Mouse (Mus musculus) urinary bladder, adult 2 months (tissue): ENCODE measurements at regions not wholly inside any gene's neighbourhood (a gene's known extent, or its start where the extent isn't known, plus 50 kb on each side); places are given as distances from the start of the nearest gene placed in this dataset.
A peak's percentile ranks its signal among the peaks of the same experiment; 100 is the strongest.
"Not testable (repeated sequence)": the region's sequence is repeated elsewhere in the genome, so short reads cannot be mapped to it uniquely, and the experiment has no call there.

ENCODE experiments used
- DNase-seq: peaks from one replicate; pipeline ENCODE4 v3.0.0; 2022; ENCODE audit warnings: low spot score

- DNase-seq: peak; percentile 34
These were observed 101.1 kb upstream of the Med13l start for GRCm38 (mm10) chr5:118459391-118459792.

DNA sequence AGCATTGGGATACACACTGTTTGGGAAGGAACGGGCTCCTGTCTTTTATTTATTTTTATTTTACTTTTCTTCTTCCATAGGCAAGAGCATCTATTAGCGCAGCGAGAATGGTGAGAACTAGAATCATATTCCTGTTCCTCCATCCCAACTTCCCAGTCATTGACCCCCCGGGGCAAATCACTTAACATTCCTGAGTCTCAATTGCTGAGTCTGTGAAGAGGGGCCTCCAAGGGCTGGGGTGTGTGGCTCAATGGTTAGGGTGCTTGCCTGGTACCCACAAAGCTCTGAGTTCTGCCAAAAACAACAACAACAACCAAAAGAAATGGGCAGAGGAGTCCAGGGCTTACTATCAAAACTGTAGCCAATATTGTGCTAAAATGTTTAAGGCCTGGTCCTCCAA lies 98.5 kb upstream of the Med13l start:
- DNase-seq: no peak

- peak; percentile 29 for DNase-seq
These were observed 95.3 kb upstream of the Med13l start for GRCm38 (mm10) chr5:118464931-118465801.

- no peak for DNase-seq
These were observed 94.3 kb upstream of the Med13l start for GRCm38 (mm10) chr5:118465991-118466750.

DNA sequence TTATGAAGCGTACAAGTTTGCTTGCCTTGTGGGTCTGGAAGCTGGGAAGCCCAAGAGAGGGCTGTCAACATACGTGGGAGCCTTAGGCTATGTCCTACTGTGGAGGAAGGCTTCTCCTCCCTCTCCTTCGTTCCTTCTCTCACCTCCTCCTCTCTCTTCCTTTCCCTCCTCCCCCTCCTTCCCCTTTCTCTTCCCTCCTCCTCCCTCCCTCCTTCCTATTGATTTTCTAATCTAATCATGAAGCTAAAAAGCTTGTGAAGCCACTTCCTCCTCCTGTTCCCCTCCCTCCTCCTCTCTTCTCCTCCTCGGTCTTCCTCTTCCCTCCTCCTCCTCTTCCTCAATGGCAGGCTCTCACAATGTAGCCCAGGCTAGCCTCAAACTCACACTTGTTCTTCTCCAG lies 91.7 kb upstream of the Med13l start:
- DNase-seq: no peak

DNA sequence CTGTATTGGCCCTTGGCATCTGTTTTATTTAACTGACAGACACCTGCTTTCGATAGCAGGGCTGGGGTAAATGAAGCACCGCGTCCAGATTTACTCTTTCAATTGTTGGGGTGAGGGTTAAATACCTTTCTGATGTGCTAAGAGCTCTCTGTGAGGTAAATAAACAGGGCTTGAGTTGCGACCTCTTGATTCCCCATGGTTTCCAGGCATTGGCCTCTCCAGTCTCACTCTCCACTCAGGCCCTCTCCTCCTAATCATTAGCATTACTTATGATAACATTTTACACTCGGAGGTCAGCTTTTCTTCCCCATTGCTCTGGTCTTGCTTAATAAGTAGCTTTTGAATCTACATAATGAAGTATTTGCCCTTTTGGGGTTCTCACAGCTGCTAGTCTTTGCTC lies 88.9 kb upstream of the Med13l start:
- no peak for DNase-seq

GRCm38 (mm10) chr5:118472291-118472690 lies 88.2 kb upstream of the Med13l start:
- DNase-seq: no peak

DNA sequence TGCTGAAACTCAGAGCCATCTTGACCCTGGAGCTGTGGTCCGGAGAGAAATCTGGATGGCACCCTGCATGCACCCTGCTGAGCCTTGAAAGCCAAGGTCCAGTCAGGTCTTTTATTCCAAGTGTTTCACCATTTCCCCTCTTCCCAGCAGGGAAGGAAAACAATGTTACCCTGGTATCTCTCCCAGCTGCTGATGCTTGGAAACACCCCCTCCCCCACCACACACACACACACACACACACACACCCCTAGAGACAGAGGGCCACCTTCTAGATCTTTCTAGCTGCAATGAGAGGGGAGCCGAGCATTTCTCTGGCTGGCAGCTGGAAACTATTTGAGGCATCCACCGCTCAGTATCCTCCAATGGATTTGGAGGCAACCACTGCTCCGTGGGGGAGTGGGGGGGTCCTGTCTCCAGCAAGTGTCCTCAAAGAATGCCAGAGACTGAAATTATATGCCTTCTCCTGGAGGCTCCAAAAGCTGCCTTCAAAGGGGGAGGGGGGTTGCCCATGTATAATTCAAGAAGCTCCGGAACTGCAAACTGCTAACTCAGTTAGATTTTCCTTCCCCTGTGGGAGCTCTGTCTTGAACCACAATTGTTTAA lies 87.2 kb upstream of the Med13l start:
- DNase-seq: no peak

DNA sequence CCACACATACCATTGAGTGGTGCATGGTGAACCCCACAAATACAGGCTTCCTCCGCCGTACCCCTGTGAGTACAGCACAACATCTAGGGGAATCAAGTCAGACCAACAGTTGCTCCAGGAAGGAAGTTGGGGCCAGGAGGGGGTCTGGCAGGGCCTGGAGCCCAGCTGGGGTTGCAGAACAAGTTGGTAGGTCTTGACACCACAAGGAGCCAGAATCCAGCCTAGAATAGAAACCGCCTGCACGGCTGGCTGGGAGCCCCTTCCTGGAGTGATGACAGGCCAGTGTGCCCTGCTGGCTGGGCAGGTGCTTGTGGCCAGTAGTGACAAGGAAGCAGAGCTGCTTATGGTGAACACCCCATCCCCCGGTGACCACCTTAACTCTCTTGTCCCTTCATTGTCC lies 83.9 kb upstream of the Med13l start:
- no peak for DNase-seq

DNA sequence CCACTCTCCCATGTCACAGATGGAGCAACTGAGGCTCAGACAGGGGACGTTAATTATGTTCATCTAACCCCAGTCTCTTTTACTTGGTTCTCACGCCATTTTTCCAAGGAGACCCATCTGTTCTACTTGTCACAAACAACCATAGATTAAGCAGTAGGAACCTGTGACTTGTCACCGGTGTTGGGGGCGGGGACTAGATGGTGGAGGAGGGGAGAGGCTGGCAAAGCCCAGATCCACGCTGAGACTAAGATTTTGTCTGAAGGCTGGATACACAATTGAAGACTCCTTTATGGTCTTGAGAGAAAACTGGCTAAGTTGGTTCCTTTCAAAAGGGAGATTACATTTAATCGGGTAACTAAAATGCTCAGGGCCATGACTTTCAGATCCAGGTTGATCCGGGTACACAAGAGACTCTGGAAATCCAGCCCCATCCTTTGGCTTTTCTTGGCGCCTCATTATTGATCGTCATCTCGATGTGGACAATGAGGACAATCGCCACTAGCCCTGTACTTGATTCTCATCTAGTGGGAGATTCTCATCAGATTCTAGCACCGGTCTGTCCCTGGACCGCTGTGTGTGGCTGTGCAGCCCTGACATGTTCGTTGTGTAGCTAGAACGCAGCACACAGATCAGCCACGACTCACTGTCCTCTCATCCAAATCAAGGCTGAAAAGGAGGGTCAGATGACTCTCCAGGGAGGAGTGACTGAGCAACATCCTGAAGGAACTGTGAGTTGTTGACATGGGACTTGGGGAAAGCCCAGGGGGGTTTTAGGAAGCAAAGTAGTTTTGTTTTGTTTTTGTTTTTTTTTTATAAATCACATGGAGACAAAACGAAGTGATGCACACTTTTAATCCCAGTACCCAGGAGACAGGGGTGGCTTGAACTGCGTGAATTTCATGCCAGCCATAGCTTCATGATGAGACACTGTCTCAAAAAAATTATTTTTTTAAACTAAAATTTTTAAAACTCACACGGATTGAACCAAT lies 83.1 kb upstream of the Med13l start:
- no peak for DNase-seq

GRCm38 (mm10) chr5:118478120-118478768 lies 82.2 kb upstream of the Med13l start:
- DNase-seq: no peak

- no peak for DNase-seq
These were observed 80.5 kb upstream of the Med13l start for GRCm38 (mm10) chr5:118480000-118480399.

GRCm38 (mm10) chr5:118480965-118481793 lies 79.3 kb upstream of the Med13l start:
- DNase-seq: no peak

GRCm38 (mm10) chr5:118481794-118482049 lies 78.8 kb upstream of the Med13l start:
- no peak for DNase-seq

DNA sequence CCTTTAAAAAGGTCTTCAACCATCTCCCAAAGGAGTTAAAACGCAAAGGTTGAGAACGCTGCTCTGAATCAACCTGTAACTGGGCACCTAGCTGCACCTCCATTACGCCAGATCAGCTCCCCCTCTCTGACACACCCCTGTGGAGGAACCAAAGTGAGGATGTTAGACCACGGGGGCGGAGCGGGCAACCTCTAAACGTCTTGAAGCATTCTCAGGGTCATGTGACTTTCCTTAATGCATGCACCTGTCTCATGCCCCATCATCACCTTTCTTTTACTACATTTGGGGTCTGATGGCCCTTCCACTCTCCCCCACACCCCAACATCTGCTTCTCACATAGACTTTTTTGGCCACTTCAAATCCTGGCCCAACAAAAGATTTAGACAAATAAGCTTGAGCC lies 77.9 kb upstream of the Med13l start:
- DNase-seq: no peak

GRCm38 (mm10) chr5:118483001-118483400 lies 77.5 kb upstream of the Med13l start:
- DNase-seq: no peak

- DNase-seq: no peak
These were observed 76.9 kb upstream of the Med13l start for GRCm38 (mm10) chr5:118483532-118483931.

- no peak for DNase-seq
These were observed 75.3 kb upstream of the Med13l start for GRCm38 (mm10) chr5:118485191-118485590.

DNA sequence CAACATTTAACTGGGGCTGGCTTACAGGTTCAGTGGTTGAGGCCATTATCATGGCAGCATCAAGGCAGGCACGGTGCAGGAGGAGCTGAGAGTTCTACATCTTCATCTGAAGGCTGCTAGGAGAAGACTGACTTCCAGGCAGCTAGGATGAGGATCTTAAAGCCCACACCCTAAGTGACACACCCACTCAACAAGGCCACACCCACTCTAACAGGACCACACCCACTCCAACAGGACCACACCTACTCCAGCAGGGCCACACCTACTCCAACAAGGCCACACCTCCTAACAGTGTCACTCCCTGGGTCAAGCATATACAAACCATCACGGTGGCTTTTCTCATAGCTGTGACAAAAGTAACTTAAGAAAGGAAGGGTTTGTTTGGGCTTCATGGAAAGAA lies 68.0 kb upstream of the Med13l start:
- not testable (repeated sequence) for DNase-seq
